Mouse (Mus musculus) gonadal fat pad, adult 2 months (tissue): ENCODE measurements around the gene Gabrb2. TPM values are rescaled to one million over a fixed set of nuclear protein-coding genes. Genes with fewer than 3 reads are reported as not detected.

Experiments
- DNase-seq: peaks from one replicate; pipeline ENCODE4 v3.0.0-alpha.2; 2012; ENCODE audit warnings: low read depth
- polyA plus RNA-seq: library from polyadenylated mRNA; depleted of rRNA; stranded (reverse); fragments of >200 nt; gene quantifications from 2 replicates; pipeline ENCODE4 v1.2.3, GENCODE M21; 2012; rRNA removed

Gene Gabrb2
- polyA plus RNA-seq: 0.08 TPM in 1 of 2 replicates, not detected in the other

DNA sequence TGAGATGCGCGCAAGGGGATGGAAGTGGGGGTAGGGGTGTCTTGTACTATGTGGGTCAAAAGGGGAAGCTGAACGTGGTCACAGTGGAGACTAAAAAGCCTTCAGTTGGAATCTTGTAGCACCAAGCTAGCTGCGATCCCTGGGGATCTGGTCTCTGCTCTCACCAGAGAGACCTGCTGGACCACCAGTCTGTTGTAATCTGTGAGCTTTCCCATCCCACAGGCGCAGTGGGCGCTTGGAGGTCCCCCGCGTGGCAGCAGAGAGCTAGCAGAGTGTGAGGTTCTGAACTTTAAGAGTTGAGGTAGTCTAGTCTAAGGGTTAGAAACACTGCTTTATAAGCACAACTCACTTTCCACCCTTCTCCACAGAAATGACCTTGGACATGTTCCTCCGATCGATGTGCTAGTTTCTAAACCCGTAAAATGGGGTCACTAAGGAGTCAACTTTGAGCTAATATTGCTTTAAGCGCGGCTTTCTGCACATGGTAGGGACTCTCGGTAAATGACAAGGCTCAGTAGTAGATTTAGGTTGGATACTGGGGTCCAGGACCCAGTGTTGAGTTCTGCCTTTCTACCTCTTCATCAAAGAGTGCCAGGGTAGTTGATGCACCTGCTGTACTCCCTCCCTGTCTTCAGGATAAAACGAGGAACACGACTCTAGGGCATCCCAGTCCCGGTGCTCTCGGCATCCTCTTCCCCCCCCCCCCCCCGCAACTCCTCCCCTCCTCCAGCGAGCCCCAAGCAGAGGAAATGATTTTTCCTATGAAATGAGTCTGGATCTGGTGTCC, at the start of gene Gabrb2:
Gabrb2 (plus strand) TSS at position 762 of the 787 bp plus-strand sequence.
- no peak for DNase-seq

- DNase-seq: no peak
These were observed 40.6 kb upstream of the Gabrb2 start for GRCm38 (mm10) chr11:42378983-42379382.

DNA sequence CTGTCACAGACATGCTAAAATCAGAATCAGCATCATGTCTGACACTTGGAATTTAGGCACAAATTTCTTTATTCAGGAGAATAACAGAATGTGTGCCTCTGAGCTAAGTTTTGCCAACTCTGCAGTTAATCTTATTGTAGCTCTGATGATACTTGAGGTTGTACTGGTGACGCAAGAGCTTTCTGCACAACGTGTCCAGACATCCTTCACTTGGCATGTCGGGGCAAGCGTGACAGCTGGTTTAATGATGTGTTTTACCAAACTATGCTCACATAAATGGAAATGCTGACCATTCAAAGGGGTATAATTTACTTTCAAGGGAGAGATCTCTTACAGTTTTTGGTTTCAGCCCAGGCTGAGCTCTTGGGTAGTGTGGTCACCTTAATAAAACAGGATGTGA, 33.1 kb upstream of the Gabrb2 start:
- no peak for DNase-seq

- no peak for DNase-seq
These were observed 28.8 kb upstream of the Gabrb2 start for GRCm38 (mm10) chr11:42390682-42391290.

GRCm38 (mm10) chr11:42393451-42393850, 26.1 kb upstream of the Gabrb2 start:
- no peak for DNase-seq

- DNase-seq: no peak
These were observed 455 bp downstream of the Gabrb2 start for GRCm38 (mm10) chr11:42419791-42420633.

DNA sequence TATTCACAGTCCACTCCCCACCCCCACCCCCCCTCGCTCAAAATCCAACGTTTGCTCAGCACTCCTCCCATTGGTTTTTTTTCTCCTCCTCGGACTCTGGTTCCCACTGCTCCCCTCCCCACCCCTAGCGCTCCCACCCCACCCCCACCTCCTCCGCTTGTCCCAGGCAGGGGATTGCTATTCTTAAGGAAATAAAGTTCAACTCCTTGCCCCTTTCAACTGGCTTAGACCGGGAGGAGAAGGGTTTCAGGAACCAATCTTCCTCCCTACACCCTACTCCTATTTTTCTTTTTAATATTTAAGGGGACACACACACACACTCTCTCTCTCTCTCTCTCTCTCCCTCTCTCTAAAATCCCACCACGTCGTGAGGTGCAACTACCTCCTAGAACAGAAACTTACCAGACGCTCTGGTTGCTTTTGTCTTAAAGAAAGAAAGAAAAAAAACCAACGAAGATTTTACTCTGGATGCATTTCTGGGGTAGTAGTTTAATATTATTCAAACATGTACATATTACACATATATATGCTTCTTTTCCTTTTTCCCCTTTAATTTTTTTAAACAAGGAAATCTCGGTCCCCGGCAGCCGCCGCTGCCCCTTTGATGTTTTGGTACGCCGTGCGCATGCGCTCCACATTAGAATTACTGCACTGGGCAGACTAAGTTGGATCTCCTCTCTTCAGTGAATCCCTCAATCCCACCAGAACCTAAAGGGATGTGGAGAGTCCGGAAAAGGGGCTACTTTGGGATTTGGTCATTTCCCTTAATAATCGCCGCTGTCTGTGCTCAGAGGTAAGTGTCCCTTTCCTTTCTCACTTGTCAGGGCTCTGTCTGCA, 1.3 kb downstream of the Gabrb2 start:
- DNase-seq: no peak

- no peak for DNase-seq
These were observed 3.7 kb downstream of the Gabrb2 start for GRCm38 (mm10) chr11:42423231-42423630.

- DNase-seq: no peak
These were observed 11.9 kb downstream of the Gabrb2 start for GRCm38 (mm10) chr11:42431495-42431894.

DNA sequence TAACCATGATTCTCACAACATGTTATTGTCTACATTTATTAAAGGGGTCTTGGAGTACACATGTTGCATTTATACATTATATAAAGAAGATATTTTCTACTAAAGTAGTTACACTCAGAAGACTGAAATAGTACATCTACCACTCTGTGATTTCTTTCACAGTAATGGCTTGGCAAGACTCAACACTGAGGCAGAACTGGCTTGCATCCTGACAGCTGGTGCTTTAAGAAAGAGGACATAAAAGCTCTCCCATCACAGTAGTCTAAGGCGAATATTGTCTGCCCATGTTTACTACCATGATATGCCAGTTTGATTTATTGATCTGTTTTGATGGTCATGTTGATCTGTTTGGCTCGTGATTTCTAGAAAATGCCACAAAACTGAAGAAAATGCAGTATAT, 19.4 kb downstream of the Gabrb2 start:
- no peak for DNase-seq

DNA sequence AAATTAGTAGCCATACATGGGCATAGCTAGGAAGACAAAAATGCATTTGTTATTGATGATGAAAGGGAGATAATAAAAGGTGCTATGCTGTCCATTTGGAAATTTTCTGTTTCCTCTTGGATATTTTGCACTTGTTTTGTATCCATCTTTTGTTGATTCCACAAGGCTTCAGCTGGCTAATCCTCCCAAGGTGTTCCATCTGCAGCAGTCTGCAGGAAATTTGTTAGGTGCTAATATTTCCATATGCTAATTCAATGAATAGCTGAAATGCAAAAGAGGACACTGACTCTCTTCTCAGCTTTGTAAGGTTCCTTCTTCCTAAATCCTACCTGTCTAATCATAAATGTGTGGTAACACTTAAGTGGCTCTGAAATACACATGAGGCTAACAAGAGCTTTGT, 24.1 kb downstream of the Gabrb2 start:
- no peak for DNase-seq

DNA sequence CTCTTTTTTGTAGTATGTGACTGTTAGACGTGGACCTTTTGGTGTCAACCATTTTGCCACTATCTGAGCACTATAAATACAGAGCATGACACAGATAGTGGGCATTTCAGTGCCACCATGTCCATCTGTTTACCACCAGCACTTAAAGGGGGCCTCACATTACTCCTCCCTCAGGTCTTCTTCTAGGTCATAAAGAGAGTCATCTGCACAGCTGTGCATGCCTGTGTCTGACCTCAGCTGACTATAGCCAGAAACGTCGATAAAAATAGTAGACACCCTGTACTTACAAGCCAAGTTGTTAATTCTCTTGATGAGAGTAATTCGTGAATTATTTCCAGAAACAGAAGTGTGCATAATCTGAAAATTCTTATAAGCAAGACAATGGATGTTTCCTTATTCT, 29.4 kb downstream of the Gabrb2 start:
- DNase-seq: no peak

GRCm38 (mm10) chr11:42464136-42464535, 44.6 kb downstream of the Gabrb2 start:
- DNase-seq: no peak

- DNase-seq: no peak
These were observed 48.8 kb downstream of the Gabrb2 start for GRCm38 (mm10) chr11:42468381-42468780.

GRCm38 (mm10) chr11:42474523-42474922, 55.0 kb downstream of the Gabrb2 start:
- DNase-seq: no peak

- DNase-seq: no peak
These were observed 68.1 kb downstream of the Gabrb2 start for GRCm38 (mm10) chr11:42487625-42488024.

GRCm38 (mm10) chr11:42501166-42501565, 81.6 kb downstream of the Gabrb2 start:
- DNase-seq: no peak

GRCm38 (mm10) chr11:42505436-42505835, 85.9 kb downstream of the Gabrb2 start:
- no peak for DNase-seq

- no peak for DNase-seq
These were observed 86.4 kb downstream of the Gabrb2 start for GRCm38 (mm10) chr11:42505911-42506310.

GRCm38 (mm10) chr11:42521960-42522359, 102.4 kb downstream of the Gabrb2 start:
- no peak for DNase-seq

GRCm38 (mm10) chr11:42528226-42528881, 108.8 kb downstream of the Gabrb2 start:
- DNase-seq: no peak
